Mouse (Mus musculus) CH12.LX (cell line): ENCODE results near the gene Rasa3. TPM values are rescaled to one million over a fixed set of nuclear protein-coding genes. Genes with fewer than 3 reads are reported as not detected.

Experiments used
- DNase-seq: peaks from one replicate; pipeline ENCODE4 v3.0.0-alpha.2; 2013; ENCODE audit errors: extremely low read depth
- H3K27ac ChIP-seq: 2 replicates; pipeline ENCODE4 v1.5.1; 2012; ENCODE audit warnings: low read depth, mild to moderate bottlenecking, control low read depth, moderate library complexity; ENCODE audit not compliant: insufficient read depth
- H3K27me3 ChIP-seq: replicated peaks from 2 replicates; pipeline ENCODE3; 2012; ENCODE audit warnings: inconsistent platforms
- H3K36me3 ChIP-seq, 2 experiments: replicated peaks in 1 of 2; 2 replicates each; pipeline versions ENCODE3 to v1.6.1; 2012; ENCODE audit warnings: inconsistent platforms in 1 of 2, low read length in 1 of 2, mild to moderate bottlenecking in 1 of 2, mixed read lengths in 1 of 2, moderate library complexity in 1 of 2; ENCODE audit not compliant: control insufficient read depth in 1 of 2, insufficient read depth in 1 of 2
- H3K4me1 ChIP-seq, 2 experiments: 2 replicates each; pipeline ENCODE4 v1.6.1; 2012; ENCODE audit warnings: inconsistent platforms in 1 of 2, moderate library complexity in 1 of 2; ENCODE audit not compliant: insufficient read depth in 2 of 2, control insufficient read depth in 1 of 2
- H3K4me2 ChIP-seq: 2 replicates; pipeline ENCODE4 v1.6.1; 2012; ENCODE audit warnings: low read depth, mild to moderate bottlenecking, control low read depth; ENCODE audit not compliant: poor library complexity, insufficient read depth, severe bottlenecking
- H3K4me3 ChIP-seq, 3 experiments: fragments of 150-350 bp in 1 of 3; sonication (generic) in 1 of 3; replicated peaks in 1 of 3; 2 replicates each; pipeline versions ENCODE3 to v1.5.1; 2011 to 2012; ENCODE audit warnings: low read depth in 2 of 3, low read length in 2 of 3, mild to moderate bottlenecking in 2 of 3, moderate library complexity in 2 of 3, control low read depth in 1 of 3, improper control_type of control experiment in 1 of 3, inconsistent platforms in 1 of 3, mixed read lengths in 1 of 3; ENCODE audit not compliant: poor library complexity in 1 of 3
- H3K79me2 ChIP-seq: replicated peaks from 2 replicates; pipeline ENCODE4 v1.6.1; 2012; ENCODE audit warnings: mild to moderate bottlenecking, moderate library complexity; ENCODE audit not compliant: control insufficient read depth, poor library complexity, insufficient read depth, severe bottlenecking; ENCODE audit errors: extremely low read depth
- H3K9ac ChIP-seq: 2 replicates; pipeline ENCODE4 v1.6.1; 2012; ENCODE audit warnings: low read depth, mild to moderate bottlenecking, control low read depth, moderate library complexity; ENCODE audit not compliant: insufficient read depth
- H3K9me3 ChIP-seq: replicated peaks from 2 replicates; pipeline ENCODE3; 2012; ENCODE audit warnings: low read length, inconsistent platforms, mixed read lengths
- BHLHE40 ChIP-seq: IDR thresholded peaks from 2 replicates; pipeline ENCODE4 v1.6.1; 2011; ENCODE audit warnings: mild to moderate bottlenecking, low read depth, low read length, improper control_type of control experiment
- CHD1 ChIP-seq: IDR thresholded peaks from 2 replicates; pipeline ENCODE4 v1.6.1; 2012; ENCODE audit warnings: low read depth, low read length, improper control_type of control experiment, inconsistent platforms
- CHD2 ChIP-seq: IDR thresholded peaks from 2 replicates; pipeline ENCODE4 v1.6.1; 2011; ENCODE audit warnings: low read length, improper control_type of control experiment
- CTCF ChIP-seq, 2 experiments: IDR thresholded peaks in 1 of 2; conservative IDR thresholded peaks in 1 of 2; 2 replicates each; pipeline ENCODE4 v1.5.1; 2011 to 2012; ENCODE audit warnings: low read depth in 2 of 2, low read length in 2 of 2, improper control_type of control experiment in 1 of 2, inconsistent platforms in 1 of 2, mild to moderate bottlenecking in 1 of 2, moderate library complexity in 1 of 2
- E2F4 ChIP-seq: IDR thresholded peaks from 2 replicates; pipeline ENCODE4 v1.6.1; 2011; ENCODE audit warnings: low read depth, low read length, improper control_type of control experiment; ENCODE audit not compliant: insufficient replicate concordance
- ELF1 ChIP-seq: IDR thresholded peaks from 2 replicates; pipeline ENCODE4 v1.6.1; 2014; ENCODE audit warnings: low read depth, mild to moderate bottlenecking, inconsistent platforms, low read length, improper control_type of control experiment
- EP300 ChIP-seq: IDR thresholded peaks from 2 replicates; pipeline ENCODE4 v1.6.1; 2011; ENCODE audit warnings: low read length, improper control_type of control experiment
- ETS1 ChIP-seq: conservative IDR thresholded peaks from 2 replicates; pipeline ENCODE4 v1.6.1; 2012; ENCODE audit warnings: low read depth, mild to moderate bottlenecking, inconsistent platforms, low read length, improper control_type of control experiment, moderate library complexity
- GABPA ChIP-seq: IDR thresholded peaks from 2 replicates; pipeline ENCODE4 v1.6.1; 2012; ENCODE audit warnings: low read depth, low read length, improper control_type of control experiment, inconsistent platforms; ENCODE audit not compliant: insufficient replicate concordance
- HCFC1 ChIP-seq: IDR thresholded peaks from 2 replicates; pipeline ENCODE4 v1.6.1; 2012; ENCODE audit warnings: low read depth, mild to moderate bottlenecking, inconsistent platforms, low read length, improper control_type of control experiment
- IRF4 ChIP-seq: IDR thresholded peaks from 2 replicates; pipeline ENCODE4 v1.6.1; 2014; ENCODE audit warnings: low read depth, mild to moderate bottlenecking, inconsistent platforms, low read length, improper control_type of control experiment
- JUN ChIP-seq: IDR thresholded peaks from 2 replicates; pipeline ENCODE4 v1.6.1; 2011; ENCODE audit warnings: low read depth, mild to moderate bottlenecking, low read length, improper control_type of control experiment, moderate library complexity; ENCODE audit not compliant: insufficient read depth
- MAX ChIP-seq: IDR thresholded peaks from 2 replicates; pipeline ENCODE4 v1.6.1; 2011; ENCODE audit warnings: low read length, improper control_type of control experiment
- MAZ ChIP-seq: IDR thresholded peaks from 2 replicates; pipeline ENCODE4 v1.6.1; 2012; ENCODE audit warnings: low read depth, mild to moderate bottlenecking, inconsistent platforms, low read length, improper control_type of control experiment, moderate library complexity
- MEF2A ChIP-seq: IDR thresholded peaks from 2 replicates; pipeline ENCODE4 v1.6.1; 2014; ENCODE audit warnings: low read depth, mild to moderate bottlenecking, inconsistent platforms, low read length, improper control_type of control experiment, borderline replicate concordance
- NELFE ChIP-seq: IDR thresholded peaks from 2 replicates; pipeline ENCODE4 v1.6.1; 2011; ENCODE audit warnings: low read depth, low read length, improper control_type of control experiment
- NRF1 ChIP-seq: IDR thresholded peaks from 2 replicates; pipeline ENCODE4 v1.6.1; 2014; ENCODE audit warnings: low read depth, mild to moderate bottlenecking, inconsistent platforms, low read length, improper control_type of control experiment, moderate library complexity
- PAX5 ChIP-seq: IDR thresholded peaks from 2 replicates; pipeline ENCODE4 v1.6.1; 2012; ENCODE audit warnings: low read length, inconsistent platforms, mixed read lengths
- POLR2A ChIP-seq: IDR thresholded peaks from 2 replicates; pipeline ENCODE4 v1.6.1; 2011; ENCODE audit warnings: low read depth, mild to moderate bottlenecking, improper control_type of control experiment, low read length
- POLR2AphosphoS2 ChIP-seq: IDR thresholded peaks from 2 replicates; pipeline ENCODE4 v1.6.1; 2011; ENCODE audit warnings: low read depth, low read length, improper control_type of control experiment
- RCOR1 ChIP-seq: conservative IDR thresholded peaks from 2 replicates; pipeline ENCODE4 v1.6.1; 2012; ENCODE audit warnings: low read depth, mild to moderate bottlenecking, inconsistent platforms, low read length, improper control_type of control experiment
- SIN3A ChIP-seq: IDR thresholded peaks from 2 replicates; pipeline ENCODE4 v1.6.1; 2012; ENCODE audit warnings: low read length, improper control_type of control experiment, inconsistent platforms
- TBP ChIP-seq: conservative IDR thresholded peaks from 2 replicates; pipeline ENCODE4 v1.6.1; 2011; ENCODE audit warnings: low read depth, low read length, improper control_type of control experiment
- TCF12 ChIP-seq: IDR thresholded peaks from 2 replicates; pipeline ENCODE4 v1.6.1; 2014; ENCODE audit warnings: low read depth, mild to moderate bottlenecking, inconsistent platforms, low read length, improper control_type of control experiment
- UBTF ChIP-seq: IDR thresholded peaks from 2 replicates; pipeline ENCODE4 v1.6.1; 2012; ENCODE audit warnings: low read depth, mild to moderate bottlenecking, inconsistent platforms, low read length, improper control_type of control experiment, moderate library complexity
- USF1 ChIP-seq: IDR thresholded peaks from 2 replicates; pipeline ENCODE4 v1.6.1; 2014; ENCODE audit warnings: low read depth, mild to moderate bottlenecking, inconsistent platforms, low read length, improper control_type of control experiment
- USF2 ChIP-seq: conservative IDR thresholded peaks from 2 replicates; pipeline ENCODE4 v1.6.1; 2011; ENCODE audit warnings: low read depth, low read length, improper control_type of control experiment
- ZC3H11A ChIP-seq: IDR thresholded peaks from 2 replicates; pipeline ENCODE4 v1.6.1; 2012; ENCODE audit warnings: low read depth, mild to moderate bottlenecking, inconsistent platforms, low read length, improper control_type of control experiment
- ZKSCAN1 ChIP-seq: IDR thresholded peaks from 2 replicates; pipeline ENCODE4 v1.6.1; 2012; ENCODE audit warnings: low read depth, inconsistent platforms, low read length, improper control_type of control experiment, borderline replicate concordance
- ZMIZ1 ChIP-seq: IDR thresholded peaks from 2 replicates; pipeline ENCODE4 v1.6.1; 2012; ENCODE audit warnings: low read depth, mild to moderate bottlenecking, inconsistent platforms, low read length, improper control_type of control experiment
- ZNF384 ChIP-seq: IDR thresholded peaks from 2 replicates; pipeline ENCODE4 v1.6.1; 2012; ENCODE audit warnings: low read depth, low read length, improper control_type of control experiment, inconsistent platforms
- dilution Hi-C: fragments of 300-500 bp; cut with MboI; formaldehyde crosslinking; loops from 2 replicates; pipeline ENCODE4 v1.14.3; 2020; ENCODE audit warnings: low sequenced_read_pairs; ENCODE audit not compliant: extremely low pct_unique_long_range_greater_than_20kb, extremely low pct_ligation_motif_present
- in situ Hi-C: fragments of 300-500 bp; cut with MboI; formaldehyde crosslinking; loops from 3 replicates; pipeline ENCODE4 v1.14.3; 2019; ENCODE audit warnings: low sequenced_read_pairs, low pct_ligation_motif_present, low pct_unique_long_range_greater_than_20kb, mixed read lengths
- polyA plus RNA-seq: library from polyadenylated mRNA; unstranded; fragments of >175 nt; gene quantifications from 2 replicates; pipeline ENCODE4 v1.2.1, GENCODE M21; 2012; ENCODE audit warnings: low read depth; ENCODE audit not compliant: insufficient read length
- total RNA-seq, 2 experiments: library from RNA; depleted of rRNA; stranded (reverse); fragments of 300-350 nt in 1 of 2; fragments of >200 nt in 1 of 2; gene quantifications; 2 replicates each; pipeline ENCODE4 v1.2.3; 2012 to 2014

The Rasa3 gene
- total and polyA plus RNA-seq, 3 experiments, result 12.8 to 28.5 (median 13.6) TPM

GRCm38 (mm10) chr8:13533123-13533522 lies 144.3 kb downstream of the Rasa3 start:
- no peak for TF ChIP-seq NRF1
- TF ChIP-seq RCOR1, result no peak
- TF ChIP-seq POLR2AphosphoS2, result no peak
- TF ChIP-seq ZKSCAN1, result no peak
- no peak for TF ChIP-seq ZC3H11A
- no peak for TF ChIP-seq POLR2A
- no peak for TF ChIP-seq IRF4
- TF ChIP-seq HCFC1, result no peak
- TF ChIP-seq PAX5, result no peak
- TF ChIP-seq UBTF, result no peak
- no peak for TF ChIP-seq CHD2
- TF ChIP-seq MAX, result no peak
- TF ChIP-seq EP300, result no peak
- TF ChIP-seq ZMIZ1, result no peak
- TF ChIP-seq CTCF (conservative IDR thresholded peaks at IDR 0.05 in 1 of 2, IDR thresholded peaks at IDR 0.05 in 1 of 2; ENCODE audit: low read depth in 2 of 2, low read length in 2 of 2), result no peak
- TF ChIP-seq MAZ, result no peak
- no peak for TF ChIP-seq TBP
- TF ChIP-seq E2F4, result no peak
- TF ChIP-seq CHD1, result no peak
- TF ChIP-seq MEF2A, result no peak
- no peak overlapping the region for H3K9ac ChIP-seq
- no peaks in the 10 kb centered on the region for H3K79me2 ChIP-seq
- H3K9me3 ChIP-seq, result no peaks in the 10 kb centered on the region
- H3K4me1 ChIP-seq, result no peaks in the 10 kb centered on the region
- H3K27me3 ChIP-seq, result peaks cover 9% of the 10 kb centered on the region
- H3K4me2 ChIP-seq, result no peak overlapping the region
- dilution Hi-C loops (no loop called here), in situ Hi-C loops (no loop called here)
- no peak overlapping the region for H3K4me3 ChIP-seq
- no peaks in the 10 kb centered on the region for H3K36me3 ChIP-seq
- no peak for DNase-seq
- H3K27ac ChIP-seq, result no peak overlapping the region

GRCm38 (mm10) chr8:13531602-13532171 lies 145.7 kb downstream of the Rasa3 start:
- Histone ChIP-seq H3K4me2 (no peak overlapping the region), H3K9me3 (peaks cover 6% of the 10 kb centered on the region), H3K27ac (no peak overlapping the region), H3K4me3 (no peak overlapping the region), H3K36me3 (no peaks in the 10 kb centered on the region), H3K9ac (no peak overlapping the region), H3K4me1 (no peaks in the 10 kb centered on the region), H3K79me2 (no peaks in the 10 kb centered on the region), H3K27me3 (peaks cover 9% of the 10 kb centered on the region)
- TF ChIP-seq ETS1, result no peak
- no peak for TF ChIP-seq GABPA
- no peak for TF ChIP-seq SIN3A
- no peak for TF ChIP-seq TCF12
- no peak for TF ChIP-seq NELFE
- TF ChIP-seq CHD1, result no peak
- TF ChIP-seq POLR2A, result no peak
- no peak for TF ChIP-seq BHLHE40
- TF ChIP-seq ZNF384, result no peak
- no peak for TF ChIP-seq HCFC1
- TF ChIP-seq E2F4, result no peak
- no peak for TF ChIP-seq ZC3H11A
- no peak for TF ChIP-seq ELF1
- TF ChIP-seq USF2, result no peak
- TF ChIP-seq ZKSCAN1, result no peak
- TF ChIP-seq ZMIZ1, result no peak
- no peak for TF ChIP-seq USF1
- TF ChIP-seq PAX5, result no peak
- TF ChIP-seq JUN, result no peak
- no peak for DNase-seq
- in situ Hi-C loops, result no loop called here
- dilution Hi-C loops, result no loop called here
